Comparison of ENCODE assay signal across 8 mouse cellular contexts in genomic region chr2:163471710-163472465, GRCm38 (mm10). TPM values are rescaled to one million over a fixed set of nuclear protein-coding genes. Genes with fewer than 3 reads are reported as not detected.
A peak's percentile ranks its signal among the peaks of the same experiment; 100 is the strongest.
DNase-seq lines count a peak whose midpoint lies in the region; ATAC-seq and TF ChIP-seq lines count a peak whose summit lies in the region.

No protein-coding gene starts in this region.

- no peaks in the 10 kb centered on the region; the same call in 1 of the 2 replicates for H3K27me3 ChIP-seq in heart, embryonic 13.5 days (replicated peaks)
- H3K27me3 ChIP-seq in midbrain, embryonic 12.5 days, result no peaks in the 10 kb centered on the region

- H3K4me1 ChIP-seq in bone marrow, adult 2 months (ENCODE audit: control insufficient read depth, insufficient read depth, low read length), result no peaks in the 10 kb centered on the region; the same call in 1 of the 2 replicates
- peaks cover 12% of the 10 kb centered on the region for H3K4me1 ChIP-seq in heart, embryonic 13.5 days
- H3K4me1 ChIP-seq in midbrain, embryonic 12.5 days, result peaks cover 9% of the 10 kb centered on the region

- H3K36me3 ChIP-seq in heart, embryonic 13.5 days, result peaks cover 24% of the 10 kb centered on the region
- peaks cover 28% of the 10 kb centered on the region for H3K36me3 ChIP-seq in midbrain, embryonic 12.5 days

- no peak overlapping the region; the same call in 1 of the 2 replicates for H3K27ac ChIP-seq in bone marrow, adult 2 months (ENCODE audit: control insufficient read depth, insufficient read depth, low read depth, low read length, poor library complexity)
- H3K27ac ChIP-seq in heart, embryonic 13.5 days (replicated peaks), result peak overlapping the region; percentile 73
- peak overlapping the region; percentile 63 for H3K27ac ChIP-seq in midbrain, embryonic 12.5 days (replicated peaks)

- 0 out of 2 replicates have a peak, but pooled peaks have one; percentile 25 for TF ChIP-seq POLR2A in bone marrow, adult 2 months (IDR thresholded peaks at IDR 0.05; ENCODE audit: borderline replicate concordance, control insufficient read depth, low read depth, low read length)

- TF ChIP-seq CTCF in bone marrow, adult 2 months (IDR thresholded peaks at IDR 0.05; ENCODE audit: control insufficient read depth, insufficient read depth, low read length), result no peak

- H3K9me3 ChIP-seq in heart, embryonic 13.5 days, result no peaks in the 10 kb centered on the region
- no peaks in the 10 kb centered on the region for H3K9me3 ChIP-seq in midbrain, embryonic 12.5 days

- H3K4me3 ChIP-seq in bone marrow, adult 2 months (replicated peaks; ENCODE audit: control insufficient read depth, low read depth, low read length), result peak overlapping the region; percentile 86
- H3K4me3 ChIP-seq in heart, embryonic 13.5 days, result peak overlapping the region; percentile 84
- H3K4me3 ChIP-seq in midbrain, embryonic 12.5 days, result peak overlapping the region; percentile 84

- peak overlapping the region; percentile 89 for H3K4me2 ChIP-seq in heart, embryonic 13.5 days
- H3K4me2 ChIP-seq in midbrain, embryonic 12.5 days (replicated peaks), result peak overlapping the region; percentile 68

- H3K9ac ChIP-seq in heart, embryonic 13.5 days, result peak overlapping the region; percentile 92
- H3K9ac ChIP-seq in midbrain, embryonic 12.5 days (replicated peaks), result peak overlapping the region; percentile 81

- WGBS in bone marrow, adult 2 months, result 3% methylated on average over 36 of the region's 36 CpGs
- WGBS in heart, embryonic 13.5 days, result 6% methylated on average over 36 of the region's 36 CpGs
- 5% methylated on average over 36 of the region's 36 CpGs for WGBS in midbrain, embryonic 12.5 days

- peak; percentile 61 to 69 for DNase-seq in heart, adult 18-20 months
- DNase-seq in heart, postnatal 4 days, result no peak
- DNase-seq in kidney, postnatal 25 days, result peak; percentile 31 to 65
- no peak for DNase-seq in right cerebral cortex, postnatal 36 days (ENCODE audit: low spot score in 2 of 2)
- DNase-seq in urinary bladder, adult 2 months (ENCODE audit: low spot score), result no peak

- peak; percentile 42 for ATAC-seq in heart, embryonic 13.5 days (ENCODE audit: extremely low read depth, insufficient number of reproducible peaks, low FRiP score, low TSS enrichment)
- ATAC-seq in midbrain, embryonic 12.5 days (ENCODE audit: low FRiP score, low read depth), result peak; percentile 81; the same call in 1 of the 2 replicates

RNA-seq across cellular contexts. Expression of gene Fitm2, which starts 0.5 kb away (rescaled TPM):
- total RNA-seq in heart, adult 18-20 months (2021), result 100 to 1,000 TPM; 203 to 216 TPM
- 10 to 100 TPM; 27.8 to 28.1 TPM for total RNA-seq in heart, postnatal 4 days (2021)
- polyA plus RNA-seq in bone marrow, adult 2 months (2011; ENCODE audit: insufficient read depth, insufficient read length, low replicate concordance, missing spikeins), result 1.6 and 4.5 TPM in 2 replicates
- polyA plus RNA-seq in heart, embryonic 13.5 days (2015; fragmentation: Nextera tagmentation; extraction: Ambion mirVana), result 11.7 and 11.9 TPM in 2 replicates
- polyA plus RNA-seq in midbrain, embryonic 12.5 days (2016; fragmentation: Nextera tagmentation; extraction: Ambion mirVana), result 11.2 and 13.0 TPM in 2 replicates
- 4.7 and 7.0 TPM in 2 replicates for polyA plus RNA-seq in urinary bladder, adult 2 months (2012; rRNA removed)

RNA-seq across cellular contexts. Expression of gene R3hdml, which starts 20.2 kb away (rescaled TPM):
- total RNA-seq in heart, adult 18-20 months (2021), result not detected
- not detected for total RNA-seq in heart, postnatal 4 days (2021)
- polyA plus RNA-seq in bone marrow, adult 2 months (2011; ENCODE audit: insufficient read depth, insufficient read length, low replicate concordance, missing spikeins), result not detected in 2 replicates
- polyA plus RNA-seq in heart, embryonic 13.5 days (2015; fragmentation: Nextera tagmentation; extraction: Ambion mirVana), result not detected in 2 replicates
- polyA plus RNA-seq in midbrain, embryonic 12.5 days (2016; fragmentation: Nextera tagmentation; extraction: Ambion mirVana), result not detected in 2 replicates
- polyA plus RNA-seq in urinary bladder, adult 2 months (2012; rRNA removed), result not detected in 2 replicates

RNA-seq across cellular contexts. Expression of gene Gdap1l1, which starts 33.6 kb away (rescaled TPM):
- not detected for total RNA-seq in heart, adult 18-20 months (2021)
- not detected for total RNA-seq in heart, postnatal 4 days (2021)
- polyA plus RNA-seq in bone marrow, adult 2 months (2011; ENCODE audit: insufficient read depth, insufficient read length, low replicate concordance, missing spikeins), result not detected in 2 replicates
- polyA plus RNA-seq in heart, embryonic 13.5 days (2015; fragmentation: Nextera tagmentation; extraction: Ambion mirVana), result 0.41 and 0.48 TPM in 2 replicates
- 62.6 and 63.4 TPM in 2 replicates for polyA plus RNA-seq in midbrain, embryonic 12.5 days (2016; fragmentation: Nextera tagmentation; extraction: Ambion mirVana)
- polyA plus RNA-seq in urinary bladder, adult 2 months (2012; rRNA removed), result 0.30 and 0.44 TPM in 2 replicates

RNA-seq across cellular contexts. Expression of gene Hnf4a, which starts 34.7 kb away (rescaled TPM):
- not detected for total RNA-seq in heart, adult 18-20 months (2021)
- not detected for total RNA-seq in heart, postnatal 4 days (2021)
- polyA plus RNA-seq in bone marrow, adult 2 months (2011; ENCODE audit: insufficient read depth, insufficient read length, low replicate concordance, missing spikeins), result 1.1 and 3.0 TPM in 2 replicates
- 0.20 and 0.71 TPM in 2 replicates for polyA plus RNA-seq in heart, embryonic 13.5 days (2015; fragmentation: Nextera tagmentation; extraction: Ambion mirVana)
- polyA plus RNA-seq in midbrain, embryonic 12.5 days (2016; fragmentation: Nextera tagmentation; extraction: Ambion mirVana), result not detected in 2 replicates
- 0.22 and 0.51 TPM in 2 replicates for polyA plus RNA-seq in urinary bladder, adult 2 months (2012; rRNA removed)

RNA-seq across cellular contexts. Expression of gene Oser1, which starts 47.4 kb away (rescaled TPM):
- total RNA-seq in heart, adult 18-20 months (2021), result 10 to 100 TPM; 17.5 to 30.0 TPM
- total RNA-seq in heart, postnatal 4 days (2021), result 10 to 100 TPM; 21.6 to 24.2 TPM
- polyA plus RNA-seq in bone marrow, adult 2 months (2011; ENCODE audit: insufficient read depth, insufficient read length, low replicate concordance, missing spikeins), result 34.1 and 70.4 TPM in 2 replicates
- 54.5 and 57.3 TPM in 2 replicates for polyA plus RNA-seq in heart, embryonic 13.5 days (2015; fragmentation: Nextera tagmentation; extraction: Ambion mirVana)
- polyA plus RNA-seq in midbrain, embryonic 12.5 days (2016; fragmentation: Nextera tagmentation; extraction: Ambion mirVana), result 77.3 and 82.3 TPM in 2 replicates
- 34.7 and 36.7 TPM in 2 replicates for polyA plus RNA-seq in urinary bladder, adult 2 months (2012; rRNA removed)

Comparison
In these comparisons a context has a peak if more than half of its experiments do, and no peak if none do; other contexts are left out.
1. DNase-seq: peak in heart, adult 18-20 months (2 of 2) and kidney, postnatal 25 days (2 of 2); none in heart, postnatal 4 days (single experiment), right cerebral cortex, postnatal 36 days (0 of 2) and urinary bladder, adult 2 months (single experiment).
2. RNA of gene Gdap1l1, which starts 33.6 kb away (polyA plus RNA-seq): 62.6 to 63.4 TPM in midbrain, embryonic 12.5 days; 0.41 to 0.48 TPM in heart, embryonic 13.5 days, 0.30 to 0.44 TPM in urinary bladder, adult 2 months and not detected in bone marrow, adult 2 months; every median in the first group is over 10 times any median in the second.
3. Peak in every context shown above with its lines, with median percentiles within 50 percentile points of each other: H3K4me3 ChIP-seq.